9 mouse cellular contexts compared by ENCODE assay signal in the genomic region with DNA sequence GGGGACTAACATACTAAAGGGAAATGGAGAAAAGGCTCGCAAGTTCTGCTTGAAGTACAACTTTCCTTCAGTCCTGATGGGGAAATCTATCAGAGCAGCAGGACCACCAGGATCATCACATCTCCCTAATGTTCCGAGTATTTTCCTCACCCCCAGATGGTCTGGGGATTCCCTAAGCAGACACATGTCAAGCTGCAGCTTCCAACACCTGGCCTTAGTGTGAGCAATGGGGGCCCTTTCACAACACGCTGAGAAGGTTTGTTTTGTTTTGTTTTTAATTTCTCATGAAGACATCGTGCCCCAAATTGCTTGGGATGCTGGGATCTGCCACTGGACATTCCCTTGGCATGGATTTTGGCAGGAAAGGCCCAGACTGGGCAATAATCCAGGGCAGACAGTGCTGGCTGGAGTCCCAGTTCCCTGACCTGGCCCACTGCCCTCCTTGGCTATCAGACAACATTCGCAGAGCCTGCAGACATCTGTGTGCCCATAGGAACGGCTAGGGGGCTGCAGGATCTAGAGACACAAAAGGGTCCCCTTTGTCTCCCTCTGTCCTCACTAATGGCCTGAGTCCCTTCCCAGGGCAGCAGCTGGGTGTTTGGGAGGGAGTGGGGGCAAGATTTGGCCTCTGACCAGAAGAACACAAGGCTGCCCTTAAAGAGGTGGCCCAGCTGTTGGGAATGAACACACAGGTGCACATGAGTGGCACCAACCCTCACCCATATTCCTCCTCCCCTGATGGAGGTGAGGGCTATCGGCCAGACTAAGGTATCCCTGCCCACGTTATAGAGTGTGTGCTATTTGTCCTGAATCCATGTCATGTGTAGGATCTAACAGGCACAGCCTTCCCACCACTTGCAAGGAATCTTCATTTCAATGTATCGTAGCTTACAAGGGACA.
DNase-seq lines count a peak whose midpoint lies in the region; ATAC-seq lines count a peak whose summit lies in the region.
"Had no signal": no experiment of that assay in that cellular context is flagged by ENCODE, and none has a peak within 500 bp of the region (broad histone marks: within the 10 kb centered on the region; RNA-seq: fewer than 3 reads in every experiment).

No protein-coding gene starts in this region.

- no peaks in the 10 kb centered on the region for H3K36me3 ChIP-seq in hindbrain, embryonic 13.5 days
- H3K36me3 ChIP-seq in hindbrain, embryonic 12.5 days = no peaks in the 10 kb centered on the region
- no peaks in the 10 kb centered on the region for H3K36me3 ChIP-seq in neural tube, embryonic 15.5 days
- H3K36me3 ChIP-seq in limb, embryonic 10.5 days = no peaks in the 10 kb centered on the region
- H3K36me3 ChIP-seq: embryonic facial prominence, embryonic 13.5 days had no signal

- ATAC-seq in hindbrain, embryonic 13.5 days (ENCODE audit: low FRiP score) = peak; percentile 83
- no peak for ATAC-seq in hindbrain, embryonic 12.5 days (ENCODE audit: low FRiP score)
- peak; percentile 31; the same call in 1 of the 2 replicates for ATAC-seq in neural tube, embryonic 15.5 days (ENCODE audit: low FRiP score)
- ATAC-seq in activated CD4-positive, CD25-positive, alpha-beta regulatory T cell, adult 4 months = no peak

- H3K27me3 ChIP-seq in hindbrain, embryonic 13.5 days = no peaks in the 10 kb centered on the region
- H3K27me3 ChIP-seq in hindbrain, embryonic 12.5 days = no peaks in the 10 kb centered on the region
- H3K27me3 ChIP-seq in neural tube, embryonic 15.5 days (replicated peaks) = no peaks in the 10 kb centered on the region
- no peaks in the 10 kb centered on the region for H3K27me3 ChIP-seq in limb, embryonic 10.5 days (ENCODE audit: low read depth, poor library complexity, severe bottlenecking)
- H3K27me3 ChIP-seq: embryonic facial prominence, embryonic 13.5 days had no signal

- peak; percentile 11 to 66 for DNase-seq in adrenal gland, adult (ENCODE audit: inconsistent age in 2 of 2, low spot score in 1 of 2)
- DNase-seq in cerebellum, adult 8-10 months = peak; percentile 18
- DNase-seq in heart, postnatal 4 days = peak; percentile 81
- no peak for DNase-seq in limb, embryonic 10.5 days (ENCODE audit: low spot score)

- H3K4me2 ChIP-seq in hindbrain, embryonic 13.5 days = no peak overlapping the region
- no peak overlapping the region for H3K4me2 ChIP-seq in hindbrain, embryonic 12.5 days (replicated peaks)
- H3K4me2 ChIP-seq in neural tube, embryonic 15.5 days = no peak overlapping the region
- H3K4me2 ChIP-seq: embryonic facial prominence, embryonic 13.5 days had no signal

- H3K9ac ChIP-seq in hindbrain, embryonic 13.5 days = no peak overlapping the region
- no peak overlapping the region for H3K9ac ChIP-seq in hindbrain, embryonic 12.5 days
- H3K9ac ChIP-seq in neural tube, embryonic 15.5 days (replicated peaks) = no peak overlapping the region
- H3K9ac ChIP-seq: embryonic facial prominence, embryonic 13.5 days had no signal

- H3K4me1 ChIP-seq in hindbrain, embryonic 13.5 days (replicated peaks) = no peaks in the 10 kb centered on the region
- H3K4me1 ChIP-seq in hindbrain, embryonic 12.5 days = no peaks in the 10 kb centered on the region
- no peaks in the 10 kb centered on the region for H3K4me1 ChIP-seq in neural tube, embryonic 15.5 days
- H3K4me1 ChIP-seq in limb, embryonic 10.5 days = no peaks in the 10 kb centered on the region
- H3K4me1 ChIP-seq: embryonic facial prominence, embryonic 13.5 days had no signal

- H3K27ac ChIP-seq in hindbrain, embryonic 13.5 days = no peak overlapping the region
- no peak overlapping the region for H3K27ac ChIP-seq in hindbrain, embryonic 12.5 days
- H3K27ac ChIP-seq in neural tube, embryonic 15.5 days (replicated peaks) = no peak overlapping the region
- no peak overlapping the region for H3K27ac ChIP-seq in limb, embryonic 10.5 days
- H3K27ac ChIP-seq: embryonic facial prominence, embryonic 13.5 days had no signal

- WGBS in hindbrain, embryonic 13.5 days = 63% methylated on average over 9 of the region's 9 CpGs
- WGBS in hindbrain, embryonic 12.5 days = 78% methylated on average over 9 of the region's 9 CpGs
- WGBS in neural tube, embryonic 15.5 days = 68% methylated on average over 9 of the region's 9 CpGs
- WGBS in limb, embryonic 10.5 days = 86% methylated on average over 9 of the region's 9 CpGs

- no peak overlapping the region for H3K4me3 ChIP-seq in hindbrain, embryonic 13.5 days
- H3K4me3 ChIP-seq in hindbrain, embryonic 12.5 days = no peak overlapping the region
- no peak overlapping the region for H3K4me3 ChIP-seq in neural tube, embryonic 15.5 days (replicated peaks)
- no peak overlapping the region for H3K4me3 ChIP-seq in limb, embryonic 10.5 days
- H3K4me3 ChIP-seq: embryonic facial prominence, embryonic 13.5 days had no signal

- H3K9me3 ChIP-seq in hindbrain, embryonic 13.5 days = no peaks in the 10 kb centered on the region
- no peaks in the 10 kb centered on the region for H3K9me3 ChIP-seq in hindbrain, embryonic 12.5 days (replicated peaks)
- no peaks in the 10 kb centered on the region for H3K9me3 ChIP-seq in neural tube, embryonic 15.5 days (replicated peaks)
- no peaks in the 10 kb centered on the region for H3K9me3 ChIP-seq in limb, embryonic 10.5 days (replicated peaks)
- H3K9me3 ChIP-seq: embryonic facial prominence, embryonic 13.5 days had no signal

Comparison
In these comparisons a context has a peak if more than half of its experiments do, and no peak if none do; other contexts are left out.
1. ATAC-seq: peak in hindbrain, embryonic 13.5 days (single experiment) and neural tube, embryonic 15.5 days (single experiment); none in hindbrain, embryonic 12.5 days (single experiment) and activated CD4-positive, CD25-positive, alpha-beta regulatory T cell, adult 4 months (single experiment).